Mouse (Mus musculus): Measurements from ENCODE around the gene Pitpnm1.

Gene Pitpnm1

DNA sequence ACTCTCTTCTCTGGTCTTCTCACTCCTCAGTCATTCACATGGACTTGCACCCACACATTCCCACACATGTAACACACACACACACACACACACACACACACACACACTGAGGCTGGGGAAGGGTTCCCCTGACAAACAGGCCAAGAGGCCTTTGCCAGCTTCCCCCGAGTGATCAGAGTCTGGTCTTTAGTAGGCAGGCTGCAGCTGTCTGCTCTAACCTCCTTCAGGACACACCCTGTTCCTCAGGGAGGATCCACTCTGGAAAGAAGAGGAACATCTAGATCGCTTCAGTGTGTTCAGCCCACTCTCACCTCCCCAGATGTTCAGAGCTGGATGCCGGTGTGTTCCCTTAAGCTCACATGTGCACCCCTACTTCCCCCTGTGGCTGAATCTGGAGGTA is 5.5 kb upstream of the Pitpnm1 start:
- in situ Hi-C loops (cut with MboI; ENCODE audit: low sequenced_read_pairs), result no loop called here

GRCm38 (mm10) chr19:4094774-4095303 is 5.0 kb upstream of the Pitpnm1 start:
- in situ Hi-C loops (cut with MboI; ENCODE audit: low sequenced_read_pairs), result no loop called here

GRCm38 (mm10) chr19:4095802-4096201 is 4.0 kb upstream of the Pitpnm1 start:
- in situ Hi-C loops (cut with MboI; ENCODE audit: low sequenced_read_pairs), result no loop called here

DNA sequence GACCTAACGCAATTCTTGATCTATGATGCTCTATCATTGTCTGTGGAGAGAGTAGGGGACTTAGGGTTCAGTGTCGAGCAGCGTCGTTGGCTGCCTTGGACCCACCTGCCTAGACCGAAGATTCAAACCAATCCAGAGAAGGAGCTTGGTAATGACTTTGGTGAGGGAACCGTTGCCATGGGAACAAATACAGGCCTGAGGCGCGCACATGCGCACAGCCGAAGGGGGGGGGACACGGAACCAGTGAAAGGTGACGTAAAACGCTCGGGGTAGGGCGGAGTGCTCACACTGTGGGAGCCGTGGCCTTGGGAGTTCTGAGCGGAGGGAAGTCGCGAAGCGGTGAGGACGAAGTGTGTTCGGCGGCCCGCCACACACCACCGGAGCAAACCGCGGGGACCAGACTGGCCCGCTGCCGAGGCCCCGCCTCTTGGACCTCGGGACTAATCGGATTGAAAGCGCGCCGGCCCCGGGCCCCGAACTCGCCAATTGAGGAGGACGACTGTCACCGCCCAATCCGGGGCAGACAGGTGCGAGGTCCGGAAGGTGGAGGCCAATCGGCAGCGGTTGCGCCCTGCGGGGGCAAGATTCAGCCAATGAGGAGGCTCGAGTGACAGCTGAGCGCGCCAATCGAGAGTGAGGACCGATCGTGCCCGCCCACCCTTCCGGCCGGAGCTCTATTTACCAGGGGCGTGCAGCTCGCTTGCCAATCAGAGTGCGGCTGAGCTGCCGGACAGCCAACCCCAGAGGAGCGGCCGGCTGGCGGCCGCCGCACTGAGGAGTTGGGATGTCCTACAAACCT is 3.0 kb upstream of the Pitpnm1 start, which contains the start of gene Cdk2ap2:
Gene Cdk2ap2, plus strand, starts transcription at position 541 of the 799 bp plus-strand sequence.
- in situ Hi-C loops (cut with MboI; ENCODE audit: low sequenced_read_pairs), result no loop called here

DNA sequence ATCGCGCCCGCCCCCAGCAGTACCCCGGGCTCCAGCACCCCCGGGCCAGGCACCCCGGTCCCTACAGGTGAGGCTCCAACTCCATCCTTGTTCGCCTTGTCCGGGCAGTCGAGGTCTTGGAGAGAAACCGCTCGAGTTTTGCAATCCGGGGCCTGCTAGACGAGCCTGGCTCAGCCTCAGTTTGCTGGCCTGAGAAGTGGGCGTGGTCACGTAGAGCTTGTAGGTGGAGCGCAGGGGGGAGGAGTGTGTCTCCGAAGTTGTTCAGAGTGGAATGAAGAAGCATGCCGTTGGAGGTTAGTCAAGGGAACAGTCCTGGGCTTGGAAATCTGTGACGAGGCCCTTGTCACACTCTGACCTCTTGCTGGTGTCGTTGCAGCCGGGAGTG is 2.4 kb upstream of the Pitpnm1 start:
- in situ Hi-C loops (cut with MboI; ENCODE audit: low sequenced_read_pairs), result no loop called here

DNA sequence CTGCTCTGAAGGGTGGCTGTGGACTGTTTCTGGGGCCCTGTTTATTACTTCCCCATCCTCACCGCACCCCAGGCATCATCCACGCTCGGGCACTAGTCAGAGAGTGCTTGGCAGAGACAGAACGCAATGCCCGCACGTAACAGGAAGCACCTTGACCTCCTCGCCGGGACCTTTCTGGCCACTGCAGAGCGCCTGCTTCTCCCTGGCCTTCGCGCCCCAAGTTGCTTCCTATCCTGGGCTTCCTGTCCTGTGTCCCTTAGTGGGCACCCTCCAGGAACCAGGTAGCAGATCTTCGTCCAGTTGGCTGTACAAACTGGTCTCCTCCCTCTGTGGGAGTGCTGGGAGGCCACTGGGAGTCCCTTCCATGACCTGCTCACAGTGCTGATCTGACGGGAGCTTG is 1.4 kb upstream of the Pitpnm1 start:
- in situ Hi-C loops (cut with MboI; ENCODE audit: low sequenced_read_pairs), result no loop called here

GRCm38 (mm10) chr19:4099056-4099455 is 742 bp upstream of the Pitpnm1 start:
- in situ Hi-C loops (cut with MboI; ENCODE audit: low sequenced_read_pairs), result no loop called here

- in situ Hi-C loops (cut with MboI; ENCODE audit: low sequenced_read_pairs), result no loop called here
Measured at GRCm38 (mm10) chr19:4100718-4101261, 992 bp downstream of the Pitpnm1 start.

DNA sequence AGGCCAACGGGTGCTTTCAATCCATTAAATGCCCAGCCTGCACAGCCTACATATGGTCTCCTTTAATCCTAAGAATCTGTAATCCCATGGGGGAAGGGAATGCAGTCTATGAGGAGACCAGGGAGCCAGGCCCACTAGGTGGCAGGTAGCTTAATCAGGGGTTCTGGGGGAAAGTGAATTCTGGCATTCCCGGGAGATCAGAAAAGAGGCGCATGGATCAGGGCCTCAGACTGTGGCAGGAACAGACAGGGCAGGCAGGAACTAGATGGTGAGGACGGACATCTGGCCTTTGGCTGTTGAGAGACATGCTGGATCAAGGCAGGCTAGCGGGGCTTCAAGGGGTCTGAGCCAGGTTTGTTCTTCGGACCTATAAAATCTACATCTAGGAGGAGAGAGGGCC is 1.7 kb downstream of the Pitpnm1 start:
- in situ Hi-C loops (cut with MboI; ENCODE audit: low sequenced_read_pairs), result no loop called here

GRCm38 (mm10) chr19:4102049-4102448 is 2.3 kb downstream of the Pitpnm1 start:
- in situ Hi-C loops (cut with MboI; ENCODE audit: low sequenced_read_pairs), result no loop called here

- in situ Hi-C loops (cut with MboI; ENCODE audit: low sequenced_read_pairs), result no loop called here
Measured at GRCm38 (mm10) chr19:4102626-4103025, 2.8 kb downstream of the Pitpnm1 start.

- in situ Hi-C loops (cut with MboI; ENCODE audit: low sequenced_read_pairs), result no loop called here
Measured at GRCm38 (mm10) chr19:4103294-4103693, 3.5 kb downstream of the Pitpnm1 start.

DNA sequence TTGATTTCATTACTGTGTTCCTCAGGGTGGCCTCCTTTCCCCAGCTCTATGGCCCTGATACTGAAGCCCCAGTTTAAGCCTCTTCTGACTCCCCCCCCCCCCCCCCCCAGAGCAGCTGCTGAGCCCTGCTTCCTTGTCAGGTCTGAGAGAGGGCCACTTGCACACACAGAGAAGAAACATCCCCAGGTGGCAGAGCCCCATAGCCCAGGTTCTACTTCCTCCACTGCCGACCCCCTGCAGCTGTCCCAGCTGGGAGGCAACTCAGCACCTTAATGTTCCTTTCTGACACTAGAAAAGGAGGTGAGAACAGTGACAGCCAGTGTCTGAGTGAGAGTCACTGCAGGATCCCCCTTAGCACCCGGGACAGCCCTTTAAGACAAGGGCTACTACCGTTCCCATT is 4.0 kb downstream of the Pitpnm1 start:
- in situ Hi-C loops (cut with MboI; ENCODE audit: low sequenced_read_pairs), result no loop called here

- in situ Hi-C loops (cut with MboI; ENCODE audit: low sequenced_read_pairs), result no loop called here
Measured at GRCm38 (mm10) chr19:4104675-4105194, 4.9 kb downstream of the Pitpnm1 start.

DNA sequence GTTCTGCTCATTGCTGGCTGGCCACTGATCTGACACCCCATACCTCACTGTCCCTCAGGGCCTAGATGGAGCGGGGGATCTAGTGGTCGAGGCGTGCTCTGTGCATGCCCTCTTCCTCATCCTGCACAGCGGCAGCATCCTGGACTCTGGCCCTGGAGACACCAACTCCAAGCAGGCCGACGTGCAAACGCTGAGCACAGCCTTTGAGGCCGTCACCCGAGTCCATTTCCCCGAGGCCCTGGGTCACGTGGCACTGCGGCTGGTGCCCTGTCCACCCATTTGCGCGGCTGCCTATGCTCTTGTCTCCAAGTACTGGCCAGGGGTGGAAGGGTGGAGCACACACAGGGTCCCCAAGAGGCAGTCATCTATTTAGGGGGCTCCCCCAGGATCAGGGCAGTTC is 6.9 kb downstream of the Pitpnm1 start:
- in situ Hi-C loops (cut with MboI; ENCODE audit: low sequenced_read_pairs), result no loop called here

- in situ Hi-C loops (cut with MboI; ENCODE audit: low sequenced_read_pairs), result no loop called here
Measured at GRCm38 (mm10) chr19:4108535-4108934, 8.7 kb downstream of the Pitpnm1 start.

DNA sequence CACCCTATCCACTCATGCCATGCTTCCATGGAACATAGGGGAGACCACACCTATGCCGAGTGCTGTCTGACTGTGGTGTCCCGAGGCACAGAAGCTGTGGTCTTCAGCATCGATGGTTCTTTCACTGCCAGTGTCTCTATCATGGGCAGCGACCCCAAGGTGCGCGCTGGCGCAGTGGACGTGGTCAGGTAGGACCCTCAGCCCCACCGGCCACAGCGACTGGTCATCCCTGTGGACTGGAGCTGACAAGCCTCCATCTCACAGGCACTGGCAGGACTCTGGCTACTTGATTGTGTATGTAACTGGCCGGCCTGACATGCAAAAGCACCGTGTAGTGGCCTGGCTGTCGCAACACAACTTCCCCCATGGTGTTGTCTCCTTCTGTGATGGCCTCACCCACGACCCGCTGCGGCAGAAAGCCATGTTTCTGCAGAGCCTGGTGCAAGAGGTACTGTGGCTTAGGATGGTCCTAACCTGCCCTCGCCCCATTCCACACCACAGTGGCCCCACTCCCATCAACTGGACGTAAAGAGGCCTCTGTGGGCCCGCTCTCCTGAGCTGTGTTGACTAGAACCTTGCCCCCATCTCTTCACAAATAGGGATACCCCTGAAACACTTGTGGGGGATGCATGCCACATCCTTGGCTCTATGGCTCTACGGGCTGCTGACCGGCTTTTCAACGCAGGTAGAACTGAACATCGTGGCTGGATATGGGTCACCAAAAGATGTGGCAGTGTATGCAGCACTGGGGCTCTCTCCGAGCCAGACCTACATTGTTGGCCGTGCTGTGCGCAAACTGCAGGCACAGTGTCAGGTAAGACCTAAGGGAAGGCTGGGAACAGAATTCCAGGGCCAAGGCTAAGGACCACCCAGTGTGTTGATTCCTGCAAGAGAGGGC is 12.5 kb downstream of the Pitpnm1 start:
- in situ Hi-C loops (cut with MboI; ENCODE audit: low sequenced_read_pairs), result no loop called here

DNA sequence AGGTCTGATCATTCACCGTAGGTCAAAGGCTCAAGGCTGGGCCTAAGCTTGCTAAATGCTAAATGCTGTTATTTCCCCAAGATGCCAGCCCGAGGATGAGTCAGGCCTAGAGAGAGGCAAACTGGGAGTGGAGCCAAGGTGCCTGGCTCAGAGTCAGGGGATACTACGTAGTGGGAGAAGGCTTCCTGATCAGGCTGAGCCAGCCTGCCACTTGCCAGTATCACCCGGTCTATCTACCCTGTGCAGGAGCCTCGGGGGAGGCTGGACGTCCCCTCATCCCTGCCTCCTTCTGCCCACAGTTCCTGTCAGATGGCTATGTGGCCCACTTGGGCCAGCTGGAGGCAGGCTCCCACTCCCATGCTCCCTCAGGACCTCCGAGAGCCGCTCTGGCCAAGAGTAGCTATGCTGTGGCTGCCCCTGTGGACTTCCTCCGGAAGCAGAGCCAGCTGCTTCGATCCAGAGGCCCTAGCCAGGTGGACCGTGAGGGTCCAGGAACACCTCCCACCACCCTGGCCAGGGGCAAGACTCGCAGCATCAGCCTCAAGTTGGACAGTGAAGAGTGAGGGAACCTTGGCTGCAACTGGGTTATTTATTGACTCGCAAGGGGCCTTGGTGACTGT is 13.5 kb downstream of the Pitpnm1 start:
- in situ Hi-C loops (cut with MboI; ENCODE audit: low sequenced_read_pairs), result no loop called here

- in situ Hi-C loops (cut with MboI; ENCODE audit: low sequenced_read_pairs), result no loop called here
Measured at GRCm38 (mm10) chr19:4113806-4114230, 14.0 kb downstream of the Pitpnm1 start.

DNA sequence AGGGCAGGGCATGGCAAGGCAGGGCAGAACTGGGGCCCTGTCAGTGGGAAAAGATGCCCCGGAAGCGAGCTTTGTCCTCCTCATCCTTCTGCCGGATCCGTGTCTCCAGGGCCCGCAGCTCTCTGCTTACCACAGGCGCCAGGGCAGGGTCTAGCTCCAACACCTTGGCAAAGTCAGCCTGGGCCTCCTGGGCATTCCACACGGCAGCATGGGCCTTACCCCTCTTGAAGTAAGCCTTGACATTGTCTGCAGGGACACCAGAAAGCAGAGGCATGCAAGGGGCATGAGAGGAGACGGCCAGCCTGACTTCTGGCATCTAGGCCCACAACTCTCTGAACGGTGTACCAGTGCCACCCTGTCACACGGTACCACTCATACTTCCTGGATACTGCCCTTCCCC is 14.8 kb downstream of the Pitpnm1 start:
- in situ Hi-C loops (cut with MboI; ENCODE audit: low sequenced_read_pairs), result no loop called here

DNA sequence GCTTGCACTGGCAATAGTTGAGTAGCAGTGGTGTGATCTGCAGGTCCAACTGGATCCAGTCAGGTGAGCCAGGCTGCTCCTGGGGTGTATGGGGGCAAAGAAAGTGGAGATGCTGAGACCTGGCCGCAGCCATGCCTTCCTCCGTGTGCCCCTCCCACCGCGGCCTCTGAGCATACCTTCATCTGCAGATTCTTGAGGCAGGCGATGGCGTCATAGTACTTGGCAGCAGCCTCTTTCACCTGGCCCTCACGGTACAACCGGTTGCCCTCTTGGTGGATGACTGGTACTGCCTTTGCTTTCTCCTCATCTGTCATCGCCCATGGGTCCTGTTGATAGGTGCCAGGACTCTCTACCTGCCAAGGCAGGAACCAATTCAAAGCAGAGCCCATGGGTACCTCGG is 15.3 kb downstream of the Pitpnm1 start:
- in situ Hi-C loops (cut with MboI; ENCODE audit: low sequenced_read_pairs), result no loop called here

Data from CH12F3 (cell line).